Mouse (Mus musculus): ENCODE results near the gene Trpv6. TPM values are rescaled to one million over a fixed set of nuclear protein-coding genes. Genes with fewer than 3 reads are reported as not detected.

Gene Trpv6
- polyA plus RNA-seq (2015; fragmentation: Nextera tagmentation; extraction: Ambion mirVana): 0.74 and 0.77 TPM in 2 replicates

GRCm38 (mm10) chr6:41636178-41636577, at the start of gene Trpv6:
Trpv6 (minus strand) TSS chr6:41636405.

GRCm38 (mm10) chr6:41684131-41684530, 47.9 kb upstream of the Trpv6 start, which contains the start of gene Llcfc1:
Llcfc1 (plus strand) TSS chr6:41684431.

DNA sequence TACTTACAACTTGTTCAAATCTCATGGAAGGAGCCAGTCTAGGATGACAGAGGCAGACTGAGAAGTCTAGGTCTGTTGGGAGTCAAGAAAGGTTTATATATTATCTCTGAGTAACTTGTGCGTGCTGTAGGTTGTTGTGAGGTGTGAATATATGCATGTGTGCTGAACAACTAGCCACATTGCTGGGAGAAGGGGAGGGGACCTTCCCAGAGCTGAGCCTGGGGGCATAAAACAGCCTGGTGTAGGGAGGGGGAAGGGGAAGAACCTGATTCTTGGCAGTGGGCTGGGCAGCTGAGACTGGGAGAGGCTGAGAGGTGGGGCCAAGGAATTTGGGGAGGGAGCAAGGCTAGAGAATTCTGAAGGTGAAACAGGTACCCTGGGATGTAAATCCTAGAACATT, 44.5 kb upstream of the Trpv6 start, which contains the start of gene Trpv5:
Gene Trpv5, minus strand, starts transcription at position 101 of the 400 bp plus-strand sequence.

DNA sequence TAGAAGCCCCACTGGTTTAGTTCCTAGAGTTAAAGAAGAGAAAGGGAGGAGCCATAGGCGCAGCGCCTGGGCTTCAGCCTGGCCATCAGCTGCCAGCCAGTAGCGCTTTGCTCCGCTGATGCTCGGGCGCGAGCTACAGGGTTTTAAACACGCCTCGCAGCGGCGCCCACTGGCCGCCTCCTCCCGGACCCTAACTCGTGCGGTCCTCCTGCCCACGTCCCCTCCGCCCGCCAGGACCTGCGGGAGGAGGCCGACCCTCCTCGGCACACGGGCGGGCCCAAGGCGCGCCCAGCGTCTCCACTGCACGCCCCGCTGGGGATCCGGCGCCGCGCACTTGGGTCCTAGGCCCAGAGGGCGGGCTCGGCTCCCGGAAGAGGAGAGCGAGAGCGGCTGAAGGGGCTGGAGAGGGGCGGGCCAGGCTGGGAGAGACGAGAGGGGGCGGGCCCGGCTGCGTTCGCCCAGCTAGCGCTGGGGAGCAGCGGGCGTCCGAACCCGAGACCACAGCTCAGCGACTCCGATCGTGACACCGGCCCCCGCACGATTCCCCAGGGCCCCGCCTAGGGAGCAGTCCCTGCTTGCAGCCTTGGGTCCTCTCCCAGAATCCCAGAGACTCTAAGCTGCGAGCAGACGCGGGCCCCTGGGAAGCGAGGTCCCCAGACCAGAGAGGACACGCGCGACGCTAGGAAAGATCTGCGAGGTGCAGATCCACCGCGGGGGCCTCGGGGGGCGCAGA, 31.0 kb downstream of the Trpv6 start, which contains the start of gene Ephb6:
Gene Ephb6, plus strand, starts transcription at position 422 of the 733 bp plus-strand sequence.

Other genes with a start within 250 kb of the Trpv6 start
- not detected in 2 replicates for gene Gm5771, start 244.0 kb downstream of the Trpv6 start, polyA plus RNA-seq (2015; fragmentation: Nextera tagmentation; extraction: Ambion mirVana)
- gene Gm10334, start 190.3 kb downstream of the Trpv6 start, polyA plus RNA-seq (2015; fragmentation: Nextera tagmentation; extraction: Ambion mirVana): not detected in 2 replicates
- not detected in 2 replicates for gene Prss1, start 177.5 kb downstream of the Trpv6 start, polyA plus RNA-seq (2015; fragmentation: Nextera tagmentation; extraction: Ambion mirVana)
- not detected in 2 replicates for gene Prss2, start 114.6 kb downstream of the Trpv6 start, polyA plus RNA-seq (2015; fragmentation: Nextera tagmentation; extraction: Ambion mirVana)
- 36.4 and 50.8 TPM in 2 replicates for gene Ephb6, start 30.9 kb downstream of the Trpv6 start, polyA plus RNA-seq (2015; fragmentation: Nextera tagmentation; extraction: Ambion mirVana)
- gene Trpv5, start 44.4 kb upstream of the Trpv6 start, polyA plus RNA-seq (2015; fragmentation: Nextera tagmentation; extraction: Ambion mirVana): not detected in 2 replicates
- gene Llcfc1, start 48.0 kb upstream of the Trpv6 start, polyA plus RNA-seq (2015; fragmentation: Nextera tagmentation; extraction: Ambion mirVana): not detected in 2 replicates
- gene Kel, start 67.9 kb upstream of the Trpv6 start, polyA plus RNA-seq (2015; fragmentation: Nextera tagmentation; extraction: Ambion mirVana): 0.43 TPM in 1 of 2 replicates, not detected in the other
- gene Olfr459, start 138.8 kb upstream of the Trpv6 start, polyA plus RNA-seq (2015; fragmentation: Nextera tagmentation; extraction: Ambion mirVana): not detected in 2 replicates
- gene Pip, start 211.1 kb upstream of the Trpv6 start, polyA plus RNA-seq (2015; fragmentation: Nextera tagmentation; extraction: Ambion mirVana): not detected in 2 replicates
- gene Sval2, start 216.6 kb upstream of the Trpv6 start, polyA plus RNA-seq (2015; fragmentation: Nextera tagmentation; extraction: Ambion mirVana): not detected in 2 replicates